Mouse (Mus musculus) embryonic facial prominence, embryonic 10.5 days (tissue): ENCODE measurements at regions not wholly inside any gene's neighbourhood (a gene's known extent, or its start where the extent isn't known, plus 50 kb on each side); places are given as distances from the start of the nearest gene placed in this dataset.
A peak's percentile ranks its signal among the peaks of the same experiment; 100 is the strongest.
"Not testable (repeated sequence)": the region's sequence is repeated elsewhere in the genome, so short reads cannot be mapped to it uniquely, and the experiment has no call there.

ENCODE experiments used
- DNase-seq: peaks from one replicate; pipeline ENCODE4 v3.0.0-alpha.2; 2017; ENCODE audit warnings: low spot score
- H3K27ac ChIP-seq: fragments of 300-500 bp; sonication (generic); replicated peaks from 2 replicates; pipeline ENCODE4 v1.5.1; 2016; ENCODE audit warnings: mild to moderate bottlenecking
- H3K27me3 ChIP-seq: fragments of 300-500 bp; sonication (generic); replicated peaks from 2 replicates; pipeline ENCODE4 v1.6.1; 2016; ENCODE audit warnings: low read depth, mild to moderate bottlenecking; ENCODE audit not compliant: poor library complexity, severe bottlenecking
- H3K36me3 ChIP-seq: fragments of 300-500 bp; sonication (generic); replicated peaks from 2 replicates; pipeline ENCODE4 v1.6.1; 2016; ENCODE audit warnings: mild to moderate bottlenecking, moderate library complexity
- H3K4me1 ChIP-seq: fragments of 300-500 bp; sonication (generic); 2 replicates; pipeline ENCODE4 v1.6.1; 2016
- H3K4me3 ChIP-seq: fragments of 300-500 bp; sonication (generic); 2 replicates; pipeline ENCODE4 v1.5.1; 2016; ENCODE audit warnings: mild to moderate bottlenecking, moderate library complexity
- H3K9me3 ChIP-seq: fragments of 300-500 bp; sonication (generic); 2 replicates; pipeline ENCODE4 v1.6.1; 2016; ENCODE audit warnings: mild to moderate bottlenecking
- WGBS: fragments of 180-500 bp; shearing (Covaris S2); methylation state at CpG from one replicate; pipeline ENCODE4 v1.1.7; 2016; 5-methylcytosine and 5-hydroxymethylcytosine counted together

- WGBS = 90% methylated on average over 4 of the region's 4 CpGs
- Histone ChIP-seq H3K4me1 (no peaks in the 10 kb centered on the region), H3K36me3 (no peaks in the 10 kb centered on the region), H3K4me3 (no peak overlapping the region), H3K9me3 (no peaks in the 10 kb centered on the region), H3K27ac (no peak overlapping the region), H3K27me3 (no peaks in the 10 kb centered on the region)
- DNase-seq = no peak
Observed at GRCm38 (mm10) chr1:166871258-166871657, 130.0 kb upstream of the Fam78b start.

GRCm38 (mm10) chr1:166876452-166876851, 124.8 kb upstream of the Fam78b start:
- no peaks in the 10 kb centered on the region for H3K4me1 ChIP-seq
- WGBS = 95% methylated on average over 2 of the region's 2 CpGs
- H3K27me3 ChIP-seq = no peaks in the 10 kb centered on the region
- no peak for DNase-seq
- no peaks in the 10 kb centered on the region for H3K9me3 ChIP-seq
- no peaks in the 10 kb centered on the region for H3K36me3 ChIP-seq
- no peak overlapping the region for H3K4me3 ChIP-seq
- H3K27ac ChIP-seq = no peak overlapping the region

- DNase-seq = no peak
- no peaks in the 10 kb centered on the region for H3K9me3 ChIP-seq
- WGBS = 89% methylated on average over 3 of the region's 3 CpGs
- H3K4me3 ChIP-seq = no peak overlapping the region
- no peaks in the 10 kb centered on the region for H3K27me3 ChIP-seq
- H3K36me3 ChIP-seq = no peaks in the 10 kb centered on the region
- H3K27ac ChIP-seq = no peak overlapping the region
- H3K4me1 ChIP-seq = no peaks in the 10 kb centered on the region
Observed at GRCm38 (mm10) chr1:166883215-166883614, 118.0 kb upstream of the Fam78b start.

GRCm38 (mm10) chr1:166895945-166896344, 105.3 kb upstream of the Fam78b start:
- no peak overlapping the region for H3K27ac ChIP-seq
- DNase-seq = no peak
- no peaks in the 10 kb centered on the region for H3K9me3 ChIP-seq
- H3K4me1 ChIP-seq = peaks cover 10% of the 10 kb centered on the region
- H3K36me3 ChIP-seq = no peaks in the 10 kb centered on the region
- H3K27me3 ChIP-seq = no peaks in the 10 kb centered on the region
- WGBS = 91% methylated on average over 5 of the region's 5 CpGs
- H3K4me3 ChIP-seq = no peak overlapping the region

DNA sequence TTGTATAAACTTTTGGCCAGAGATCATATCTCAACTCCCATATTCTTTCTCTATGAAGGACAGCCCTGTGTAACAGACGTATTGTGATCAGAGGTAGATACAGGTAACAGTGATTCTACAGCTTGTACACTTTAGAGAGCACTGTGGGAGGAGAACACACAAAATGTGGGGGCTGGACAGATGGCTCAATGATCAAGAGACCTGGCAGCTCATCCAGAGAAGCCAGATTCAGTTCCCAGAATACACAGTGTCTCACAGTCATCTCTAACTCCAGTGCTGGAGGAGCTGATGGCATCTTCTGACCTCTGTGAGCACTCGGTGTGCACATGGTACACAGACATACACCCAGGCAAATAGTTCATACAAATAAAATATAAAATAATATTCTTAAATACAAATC, 102.5 kb upstream of the Fam78b start:
- Histone ChIP-seq H3K27ac (no peak overlapping the region), H3K9me3 (no peaks in the 10 kb centered on the region), H3K4me1 (peaks cover 19% of the 10 kb centered on the region), H3K27me3 (no peaks in the 10 kb centered on the region), H3K4me3 (no peak overlapping the region), H3K36me3 (no peaks in the 10 kb centered on the region)
- no peak for DNase-seq
- 90% methylated on average over 2 of the region's 2 CpGs for WGBS

- Histone ChIP-seq H3K27me3 (no peaks in the 10 kb centered on the region), H3K36me3 (no peaks in the 10 kb centered on the region), H3K9me3 (no peaks in the 10 kb centered on the region), H3K4me1 (peaks cover 19% of the 10 kb centered on the region), H3K27ac (no peak overlapping the region), H3K4me3 (no peak overlapping the region)
- DNase-seq = no peak
- 90% methylated on average over 6 of the region's 6 CpGs for WGBS
Observed at GRCm38 (mm10) chr1:166899238-166899637, 102.0 kb upstream of the Fam78b start.

- no peak overlapping the region for H3K27ac ChIP-seq
- 88% methylated on average over 4 of the region's 4 CpGs for WGBS
Observed at GRCm38 (mm10) chr1:166900028-166900427, 101.2 kb upstream of the Fam78b start.

GRCm38 (mm10) chr1:166900441-166901161, 100.6 kb upstream of the Fam78b start:
- 55% methylated on average over 8 of the region's 8 CpGs for WGBS

More at GRCm38 (mm10) chr1:166900028-166900427, 101.2 kb upstream of the Fam78b start:
- no peaks in the 10 kb centered on the region for H3K27me3 ChIP-seq
- H3K9me3 ChIP-seq = no peaks in the 10 kb centered on the region
- H3K4me3 ChIP-seq = no peak overlapping the region
- peaks cover 19% of the 10 kb centered on the region for H3K4me1 ChIP-seq
- DNase-seq = no peak
- no peaks in the 10 kb centered on the region for H3K36me3 ChIP-seq

DNA sequence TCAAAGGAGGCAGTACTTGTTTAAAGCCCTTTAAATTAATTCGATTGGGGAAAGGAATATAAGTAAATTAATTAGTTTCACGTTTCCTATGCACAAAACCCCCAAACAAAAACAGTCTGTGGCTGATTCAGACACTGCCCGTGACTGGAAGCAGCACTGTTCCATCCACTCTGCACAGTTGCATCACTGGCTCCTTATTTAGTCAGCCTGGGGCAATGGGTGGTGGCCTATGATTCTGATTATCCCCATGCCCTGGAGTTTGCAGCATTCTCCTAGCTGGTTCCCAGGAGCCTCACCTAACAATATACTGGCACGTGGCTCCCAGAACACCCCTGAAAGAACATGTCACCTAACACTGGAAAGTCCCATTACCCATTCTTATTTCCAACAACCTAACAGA, 99.6 kb upstream of the Fam78b start:
- no peaks in the 10 kb centered on the region for H3K9me3 ChIP-seq
- H3K27me3 ChIP-seq = no peaks in the 10 kb centered on the region
- peak; percentile 9 for DNase-seq
- no peak overlapping the region for H3K27ac ChIP-seq
- H3K4me3 ChIP-seq = no peak overlapping the region
- 59% methylated on average over 4 of the region's 4 CpGs for WGBS
- H3K36me3 ChIP-seq = no peaks in the 10 kb centered on the region
- peaks cover 19% of the 10 kb centered on the region for H3K4me1 ChIP-seq

More at GRCm38 (mm10) chr1:166900441-166901161, 100.6 kb upstream of the Fam78b start:
- no peaks in the 10 kb centered on the region for H3K9me3 ChIP-seq
- no peaks in the 10 kb centered on the region for H3K27me3 ChIP-seq
- H3K4me1 ChIP-seq = peaks cover 19% of the 10 kb centered on the region
- H3K36me3 ChIP-seq = no peaks in the 10 kb centered on the region
- DNase-seq = no peak
- no peak overlapping the region for H3K4me3 ChIP-seq
- H3K27ac ChIP-seq = no peak overlapping the region; the same call in 1 of the 2 replicates

GRCm38 (mm10) chr1:166903417-166903816, 97.8 kb upstream of the Fam78b start:
- Histone ChIP-seq H3K36me3 (no peaks in the 10 kb centered on the region), H3K27me3 (no peaks in the 10 kb centered on the region), H3K27ac (no peak overlapping the region), H3K4me3 (no peak overlapping the region), H3K4me1 (peaks cover 19% of the 10 kb centered on the region), H3K9me3 (no peaks in the 10 kb centered on the region)
- DNase-seq = no peak
- 92% methylated on average over 5 of the region's 5 CpGs for WGBS

- no peaks in the 10 kb centered on the region for H3K36me3 ChIP-seq
- WGBS = 85% methylated on average over 10 of the region's 10 CpGs
- H3K9me3 ChIP-seq = no peaks in the 10 kb centered on the region
- no peak for DNase-seq
- H3K4me1 ChIP-seq = no peaks in the 10 kb centered on the region
- H3K27ac ChIP-seq = no peak overlapping the region
- no peaks in the 10 kb centered on the region for H3K27me3 ChIP-seq
- no peak overlapping the region for H3K4me3 ChIP-seq
Observed at GRCm38 (mm10) chr1:166908231-166908805, 92.9 kb upstream of the Fam78b start.

DNA sequence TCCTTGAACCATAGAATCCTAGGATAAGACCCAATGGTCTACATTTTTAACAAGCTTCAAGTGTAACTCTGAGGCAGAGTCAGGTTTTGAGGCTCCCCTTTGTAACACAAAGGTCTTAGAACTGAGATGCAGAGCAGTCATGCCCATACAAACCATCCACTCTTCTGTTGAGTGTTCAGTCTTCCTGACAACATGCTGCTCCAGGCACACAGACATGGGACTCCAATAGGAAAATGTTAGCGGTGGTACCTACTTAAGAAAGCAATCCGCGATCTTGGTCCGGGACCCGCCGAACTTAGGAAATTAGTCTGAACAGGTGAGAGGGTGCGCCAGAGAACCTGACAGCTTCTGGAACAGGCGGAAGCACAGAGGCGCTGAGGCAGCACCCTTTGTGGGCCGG, 89.0 kb upstream of the Fam78b start:
- H3K4me3 ChIP-seq, H3K9me3 ChIP-seq, H3K27ac ChIP-seq, DNase-seq, H3K27me3 ChIP-seq, H3K4me1 ChIP-seq, H3K36me3 ChIP-seq: not testable (repeated sequence)
- WGBS = 93% methylated on average over 9 of the region's 10 CpGs
